Mouse (Mus musculus) c-Kit-positive CD71-positive TER-119-negative erythroid progenitor cells, embryonic 14.5 days (primary cell): ENCODE measurements around the gene Zbtb16.

Experiments
- DNase-seq: peaks from one replicate; pipeline ENCODE4 v3.0.0-alpha.2; 2013; ENCODE audit warnings: low read depth

The Zbtb16 gene

DNA sequence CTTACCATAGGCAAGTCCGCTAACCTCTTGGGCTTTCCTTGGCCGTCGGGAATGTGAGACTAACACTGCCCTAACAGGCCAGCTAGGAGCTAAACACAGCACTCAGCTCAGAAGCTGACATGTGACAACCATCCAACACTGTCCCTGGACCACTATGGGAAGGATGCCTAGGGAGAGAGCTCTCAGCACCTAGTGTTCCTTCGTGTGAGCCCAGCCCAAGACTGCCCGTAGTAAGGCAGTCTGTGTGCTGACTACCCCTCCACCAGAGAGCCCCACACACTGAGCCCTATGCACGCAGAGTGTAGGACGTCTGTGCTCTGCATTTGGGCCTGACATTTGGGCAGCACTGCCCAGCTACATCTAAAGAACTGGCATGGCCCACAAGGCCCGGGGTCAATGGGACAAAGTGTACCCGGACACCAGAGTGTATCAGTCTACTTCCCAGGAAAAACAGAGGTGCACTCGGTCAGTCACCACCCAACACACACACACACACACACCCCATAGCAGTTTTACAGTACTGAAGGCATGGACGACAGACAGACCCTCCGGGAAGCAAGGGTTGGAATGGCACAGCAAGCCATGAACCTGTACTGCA lies 11.4 kb downstream of the Zbtb16 start:
- no peak for DNase-seq

DNA sequence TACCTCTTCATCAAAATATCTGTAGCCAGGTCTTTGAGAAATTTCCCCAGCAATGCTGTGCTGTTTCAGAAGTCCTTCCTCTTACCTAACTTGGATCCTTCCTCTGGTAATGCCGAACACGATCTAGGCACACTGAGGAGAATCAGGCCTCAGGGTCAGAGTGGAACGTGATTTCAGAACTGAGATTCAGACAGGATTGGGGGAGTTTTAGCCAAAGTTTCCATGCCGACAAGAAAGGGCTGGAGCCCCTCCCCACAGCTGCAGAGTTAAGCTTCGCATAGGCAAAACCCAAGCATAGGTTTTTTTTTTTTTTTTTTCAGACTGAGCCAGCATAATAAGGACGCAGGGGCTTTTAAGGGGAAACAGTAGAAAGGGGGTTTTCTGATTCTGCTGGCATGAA lies 12.2 kb downstream of the Zbtb16 start:
- no peak for DNase-seq

- DNase-seq: no peak
Measured at GRCm38 (mm10) chr9:48823319-48823705, 12.7 kb downstream of the Zbtb16 start.

- no peak for DNase-seq
Measured at GRCm38 (mm10) chr9:48822586-48823318, 13.3 kb downstream of the Zbtb16 start.

- DNase-seq: no peak
Measured at GRCm38 (mm10) chr9:48821916-48822585, 14.0 kb downstream of the Zbtb16 start.

GRCm38 (mm10) chr9:48821431-48821830 lies 14.6 kb downstream of the Zbtb16 start:
- DNase-seq: no peak

- DNase-seq: no peak
Measured at GRCm38 (mm10) chr9:48820791-48821190, 15.2 kb downstream of the Zbtb16 start.

- DNase-seq: no peak
Measured at GRCm38 (mm10) chr9:48819695-48820094, 16.3 kb downstream of the Zbtb16 start.

GRCm38 (mm10) chr9:48819137-48819536 lies 16.9 kb downstream of the Zbtb16 start:
- no peak for DNase-seq

DNA sequence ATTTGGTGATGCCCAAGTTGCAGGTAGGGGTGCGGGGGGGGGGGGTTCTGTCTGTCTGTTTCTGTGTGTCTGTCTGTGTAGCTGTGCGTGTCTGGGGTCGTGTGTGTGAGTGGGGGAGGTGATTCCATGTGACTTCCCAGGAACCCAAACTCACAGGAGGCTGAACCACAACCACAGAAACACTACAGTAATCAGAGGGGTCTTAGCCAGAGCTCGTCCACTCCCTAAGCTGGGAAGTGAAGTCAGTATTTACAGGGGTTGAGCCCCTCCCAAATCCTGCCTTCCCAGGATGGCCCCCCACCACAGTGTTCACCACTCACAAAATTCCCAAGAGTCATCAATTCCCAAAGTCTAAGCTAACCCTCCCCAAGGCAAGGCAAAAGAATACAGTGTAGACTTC lies 18.1 kb downstream of the Zbtb16 start:
- no peak for DNase-seq

DNA sequence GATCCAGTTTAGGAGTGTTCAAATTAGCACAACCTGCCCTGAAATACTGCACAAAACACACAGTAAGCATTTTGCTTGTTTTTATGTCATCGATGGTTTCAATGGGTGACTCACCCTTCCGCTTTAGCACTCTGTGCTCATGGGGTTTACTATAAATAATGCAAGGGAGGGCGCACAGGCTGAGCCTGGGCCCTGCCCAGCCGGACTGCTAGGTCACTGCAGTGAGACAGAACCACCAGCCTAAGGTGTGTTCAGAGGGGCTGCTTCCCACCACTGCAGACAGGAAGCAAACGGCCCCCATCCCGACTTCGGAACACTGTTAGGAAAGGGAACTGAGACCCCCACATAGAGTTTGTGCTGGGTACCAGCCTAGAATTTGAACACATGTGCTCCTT lies 18.6 kb downstream of the Zbtb16 start:
- no peak for DNase-seq

- DNase-seq: no peak
Measured at GRCm38 (mm10) chr9:48816678-48817398, 19.2 kb downstream of the Zbtb16 start.

- DNase-seq: no peak
Measured at GRCm38 (mm10) chr9:48816157-48816556, 19.9 kb downstream of the Zbtb16 start.

GRCm38 (mm10) chr9:48814881-48815495 lies 21.0 kb downstream of the Zbtb16 start:
- no peak for DNase-seq

GRCm38 (mm10) chr9:48813960-48814880 lies 21.8 kb downstream of the Zbtb16 start:
- DNase-seq: peak; percentile 64

DNA sequence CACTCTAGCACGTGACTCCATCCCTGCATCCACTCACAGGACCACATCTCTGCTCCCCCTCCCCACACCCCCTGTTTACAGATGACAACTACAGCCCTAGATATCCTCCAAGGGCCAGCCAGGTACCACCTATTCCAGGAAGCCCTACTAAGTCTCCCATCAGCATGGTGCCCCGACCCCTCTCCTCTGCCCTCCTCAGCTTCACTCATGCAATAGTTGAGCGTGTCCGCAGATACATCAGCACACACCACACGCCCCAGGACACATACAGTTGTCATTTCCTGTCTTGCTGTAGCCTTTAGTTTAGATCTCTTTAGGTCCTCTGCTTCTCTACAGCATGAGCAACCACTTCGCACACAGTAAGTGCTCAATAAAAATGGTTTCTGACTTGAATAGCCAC lies 23.7 kb downstream of the Zbtb16 start:
- DNase-seq: no peak

DNA sequence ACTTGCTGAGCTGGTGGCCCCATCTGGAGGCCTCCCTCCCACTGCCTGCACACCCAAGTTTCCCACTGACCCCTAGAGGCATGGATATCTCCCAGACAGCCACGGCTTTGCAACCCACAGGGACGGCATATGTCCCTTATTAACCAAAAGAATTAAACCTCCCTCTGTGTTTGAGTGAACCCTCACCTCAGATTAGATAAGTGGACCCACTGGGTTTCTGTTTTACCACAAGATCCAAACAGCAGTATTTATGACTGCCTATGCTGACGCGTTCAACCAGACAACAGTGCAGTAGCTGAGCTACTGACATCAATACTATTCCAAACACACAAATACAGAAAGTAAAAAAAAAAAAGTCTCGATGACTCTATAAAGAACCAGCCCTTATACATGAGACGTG lies 29.4 kb downstream of the Zbtb16 start:
- DNase-seq: no peak

DNA sequence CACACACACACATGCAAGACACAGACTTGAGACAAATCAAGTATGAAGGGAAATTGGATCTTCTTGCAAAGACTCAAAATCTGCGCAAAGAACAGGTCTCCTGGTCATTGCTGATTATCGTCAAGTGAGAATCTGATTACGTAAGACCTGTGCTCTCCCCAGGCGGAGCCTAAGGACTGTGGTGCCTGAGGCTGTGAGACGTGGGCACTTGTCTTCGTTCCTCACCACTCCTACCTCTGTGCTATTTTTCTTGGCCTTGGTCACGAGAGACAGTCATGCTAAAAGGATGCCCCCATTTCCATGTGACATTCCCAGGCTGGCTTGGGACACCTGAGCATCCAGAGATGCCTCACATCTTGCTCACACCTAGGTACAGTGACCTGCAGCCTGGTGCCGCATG lies 30.2 kb downstream of the Zbtb16 start:
- no peak for DNase-seq

GRCm38 (mm10) chr9:48804509-48804908 lies 31.5 kb downstream of the Zbtb16 start:
- no peak for DNase-seq

DNA sequence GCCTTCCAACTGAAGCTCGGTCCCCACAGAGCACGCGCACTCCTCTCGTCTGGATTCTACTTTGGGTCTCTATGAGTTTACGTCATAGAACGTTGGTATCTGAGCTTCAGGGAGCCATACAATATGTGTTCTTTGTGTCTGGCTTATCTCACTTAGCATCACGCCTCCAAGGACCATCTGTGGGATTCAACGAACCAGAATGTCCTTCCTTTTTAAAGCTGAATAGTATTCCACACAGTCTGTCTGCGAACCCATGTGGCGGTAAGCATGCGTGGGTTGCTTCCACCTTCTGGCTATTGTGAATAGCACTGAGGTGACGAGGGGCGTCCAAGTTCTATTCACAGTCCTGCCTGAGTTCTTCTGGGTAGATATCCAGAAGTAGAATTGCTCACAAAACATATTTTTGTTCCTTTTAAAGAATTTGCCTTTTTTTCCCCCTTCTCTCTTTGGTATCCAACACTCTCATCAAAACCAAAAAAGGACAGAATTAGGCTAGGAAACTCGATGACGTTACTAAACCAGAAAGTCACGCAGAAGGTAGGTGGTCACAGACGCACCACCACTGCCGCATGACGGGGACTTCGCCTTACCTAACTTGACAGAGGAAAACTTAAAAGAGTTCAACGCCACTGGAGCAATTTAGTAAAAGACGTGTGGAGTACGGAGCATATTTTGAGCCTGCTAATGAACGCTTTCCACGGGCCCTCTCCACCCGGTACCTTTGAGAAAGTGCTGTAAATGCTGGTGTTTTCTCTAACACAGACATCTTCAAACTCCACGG lies 32.4 kb downstream of the Zbtb16 start:
- no peak for DNase-seq
